Mouse (Mus musculus) cerebellum, postnatal 36 days (tissue): ENCODE data around the gene Vmn1r12.
"Not testable (repeated sequence)": the region's sequence is repeated elsewhere in the genome, so short reads cannot be mapped to it uniquely, and the experiment has no call there.

Experiments used
- DNase-seq, 2 experiments: peaks; one replicate each; pipeline ENCODE4 v3.0.0; 2021 to 2022; ENCODE audit warnings: mixed read lengths in 2 of 2

Gene Vmn1r12

GRCm38 (mm10) chr6:57156619-57157018 is at the start of gene Vmn1r12:
TSS of gene Vmn1r12 (plus strand) at chr6:57156919.
- no peak for DNase-seq

DNA sequence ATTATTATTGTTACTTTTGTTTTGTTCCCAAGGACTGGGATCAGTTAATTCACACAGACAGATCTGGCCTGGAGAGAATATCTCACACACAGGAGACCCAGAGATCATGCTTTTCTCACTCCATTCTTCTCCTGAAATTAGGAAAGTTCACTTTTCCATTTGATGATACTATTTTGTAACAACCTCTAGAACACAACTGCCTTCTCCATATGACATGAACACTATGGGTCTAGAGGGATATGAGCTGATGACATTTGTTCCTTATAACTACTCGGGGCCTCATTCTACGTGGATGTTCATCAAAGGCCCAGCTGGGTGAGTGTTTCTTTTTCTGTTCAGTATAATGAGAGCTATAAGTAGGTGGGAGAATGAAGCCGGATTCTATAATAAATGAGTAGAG is 47.6 kb upstream of the Vmn1r12 start, which contains the start of gene Vmn1r10:
Vmn1r10 (plus strand) TSS at position 301 of the 400 bp plus-strand sequence.
- DNase-seq = no peak

- DNase-seq = no peak
Measured at GRCm38 (mm10) chr6:57133155-57133554, 23.6 kb upstream of the Vmn1r12 start, which contains the start of gene Vmn1r11. TSS of gene Vmn1r11 (plus strand) at chr6:57133455.

- DNase-seq = not testable (repeated sequence)
Measured at GRCm38 (mm10) chr6:57190016-57190415, 33.3 kb downstream of the Vmn1r12 start.

- not testable (repeated sequence) for DNase-seq
Measured at GRCm38 (mm10) chr6:57202990-57203389, 46.3 kb downstream of the Vmn1r12 start, which contains the start of gene Vmn1r13. TSS of gene Vmn1r13 (plus strand) at chr6:57203290.
